Mouse (Mus musculus) heart, postnatal 0 days (tissue): Measurements from ENCODE around the gene Mgp.

Experiments
- CTCF ChIP-seq: IDR thresholded peaks from 2 replicates; pipeline ENCODE4 v1.5.1; 2016; ENCODE audit warnings: antibody characterized with exemption, control low read depth, low read depth
- EP300 ChIP-seq: IDR thresholded peaks from 2 replicates; pipeline ENCODE4 v1.6.1; 2016; ENCODE audit warnings: antibody characterized with exemption, low read depth

- TF ChIP-seq CTCF (no peak), EP300 (no peak)
These were observed 48.5 kb downstream of the Mgp start for GRCm38 (mm10) chr6:136827116-136827515.
